Mouse (Mus musculus) cerebellum, postnatal 4 days (tissue): Measurements from ENCODE around the gene Card9.
A peak's percentile ranks its signal among the peaks of the same experiment; 100 is the strongest.

ENCODE experiments used
- DNase-seq, 2 experiments: peaks; one replicate each; pipeline ENCODE4 v3.0.0; 2022; ENCODE audit warnings: low spot score in 2 of 2, mixed read lengths in 1 of 2

Card9 gene

DNA sequence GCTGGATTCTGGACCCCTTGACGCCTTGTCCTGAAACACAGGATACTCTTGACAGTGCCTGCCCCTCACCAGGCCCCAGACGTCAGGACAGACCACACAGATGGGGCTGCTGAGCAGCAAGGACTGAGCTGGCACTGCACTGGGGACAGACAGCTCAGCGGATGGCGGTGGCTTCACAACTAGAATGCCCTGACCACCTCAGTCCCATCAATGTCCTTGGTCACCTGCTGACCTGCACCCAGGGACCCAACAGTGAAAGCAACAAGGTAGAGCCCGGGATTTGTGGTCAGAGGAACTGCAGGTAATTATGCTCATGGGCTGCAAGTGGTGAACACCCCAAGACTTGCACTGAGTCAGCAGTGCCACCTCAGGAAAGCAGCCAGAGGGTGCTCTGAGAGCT lies 2.3 kb upstream of the Card9 start:
- DNase-seq, result no peak

DNA sequence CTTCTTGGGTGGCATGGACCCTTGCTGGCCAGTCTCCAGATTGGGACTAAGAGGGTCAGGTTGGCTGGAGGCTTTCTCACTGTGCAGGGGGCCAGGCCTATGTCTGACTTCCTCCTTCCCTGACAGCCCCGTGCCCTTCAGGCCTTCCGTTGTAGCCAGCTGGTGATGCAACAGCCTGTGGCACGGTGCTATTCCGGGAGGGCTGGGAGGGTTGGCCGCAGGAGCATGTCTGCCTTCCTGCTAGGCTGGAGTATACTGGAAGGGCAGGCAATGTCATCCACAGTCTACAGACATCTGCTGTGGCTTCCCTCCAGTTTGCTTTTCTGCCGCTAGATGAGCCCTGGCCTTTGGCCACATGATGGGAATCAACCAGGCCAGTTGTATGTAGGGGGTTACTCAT lies 735 bp downstream of the Card9 start:
- peak in 1 of 2 experiments; percentile 38 for DNase-seq

DNA sequence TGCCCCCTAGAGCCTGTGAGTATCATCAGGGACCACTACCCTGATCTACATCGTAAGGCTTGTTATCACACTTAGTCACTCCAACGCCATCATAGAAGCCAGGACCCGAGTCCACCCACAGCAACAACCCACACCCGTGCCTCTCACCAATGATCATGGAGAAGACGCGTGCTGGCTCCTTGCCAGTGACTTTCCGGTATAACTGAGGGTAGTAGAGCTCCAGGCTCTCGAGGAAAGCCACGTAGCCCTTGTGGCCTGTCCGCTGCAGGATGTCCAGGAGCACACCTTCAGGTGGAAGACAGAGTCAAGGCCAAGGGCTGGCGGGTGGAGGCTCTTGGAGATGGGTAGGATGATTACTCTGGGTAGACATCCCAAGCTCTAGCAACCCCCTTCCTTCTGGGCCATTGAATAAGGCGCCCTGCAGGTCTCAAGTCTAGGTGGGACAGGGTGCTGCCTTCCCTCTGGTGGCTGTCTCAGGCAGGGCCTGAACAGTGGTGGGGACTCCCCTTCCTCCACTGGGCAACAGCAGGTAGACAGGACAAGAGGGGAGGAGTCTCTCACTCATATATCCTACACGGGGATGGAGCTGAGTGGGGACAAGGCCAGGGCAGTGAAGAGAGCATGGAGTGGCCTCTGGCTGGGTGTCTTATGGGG lies 1.9 kb downstream of the Card9 start:
- no peak for DNase-seq

DNA sequence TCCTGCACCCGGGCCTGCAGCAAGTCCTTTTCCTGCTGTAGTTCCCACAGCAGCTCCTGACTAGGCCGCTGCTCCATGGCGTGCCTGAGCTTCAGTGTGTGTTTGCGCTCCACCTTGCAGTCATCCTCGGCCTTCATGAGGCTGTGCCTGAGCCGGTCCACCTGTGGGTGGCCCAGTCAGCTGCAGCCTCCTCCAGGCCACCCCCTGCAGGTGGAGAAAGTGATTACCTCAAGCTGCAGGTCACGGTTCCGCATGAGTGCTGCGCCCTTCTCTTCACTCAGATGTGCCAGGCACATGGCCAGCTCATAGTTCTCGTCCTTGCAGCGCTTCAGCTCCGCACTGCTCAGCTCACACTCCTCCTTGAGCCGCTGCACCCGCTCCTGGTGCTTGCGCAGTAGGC lies 3.2 kb downstream of the Card9 start:
- no peak for DNase-seq

DNA sequence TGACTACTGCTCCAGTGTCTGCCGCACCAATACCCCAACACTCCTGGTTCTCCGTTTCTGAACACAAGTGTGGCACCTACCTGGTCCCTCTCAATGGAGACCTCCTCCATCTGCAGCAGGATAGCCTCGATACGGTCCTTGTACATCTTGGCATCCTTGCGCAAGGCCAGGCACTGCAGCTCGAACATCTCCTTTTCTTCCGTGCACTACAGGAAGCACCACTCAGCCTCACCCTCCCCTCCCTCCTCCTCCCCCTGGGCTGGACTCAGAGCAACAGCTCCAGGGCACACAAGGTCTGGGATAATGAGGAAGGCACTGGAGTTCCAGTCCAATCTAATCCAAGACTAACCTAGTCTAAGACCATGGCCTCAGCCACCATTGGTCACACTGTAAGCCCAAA lies 4.0 kb downstream of the Card9 start:
- DNase-seq, result no peak

DNA sequence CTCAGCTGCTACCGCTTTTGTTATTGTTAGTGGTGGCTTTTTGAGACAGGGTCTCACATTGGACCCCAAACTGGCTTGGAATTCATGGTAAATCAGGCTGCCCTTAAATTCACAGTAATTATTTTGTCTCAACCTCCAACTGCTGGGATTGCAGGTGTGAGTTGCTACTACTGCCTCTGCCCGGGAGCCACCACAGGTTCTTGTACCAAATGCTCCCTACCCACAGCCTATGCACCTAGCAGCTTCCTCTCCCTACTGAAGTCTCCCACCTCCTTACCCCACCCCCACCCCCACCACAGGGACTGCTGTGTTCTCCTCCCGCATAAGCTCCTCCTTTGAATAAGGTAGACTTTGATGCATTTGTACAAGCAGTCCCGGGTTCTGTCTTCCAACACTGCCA lies 4.5 kb downstream of the Card9 start:
- no peak for DNase-seq

DNA sequence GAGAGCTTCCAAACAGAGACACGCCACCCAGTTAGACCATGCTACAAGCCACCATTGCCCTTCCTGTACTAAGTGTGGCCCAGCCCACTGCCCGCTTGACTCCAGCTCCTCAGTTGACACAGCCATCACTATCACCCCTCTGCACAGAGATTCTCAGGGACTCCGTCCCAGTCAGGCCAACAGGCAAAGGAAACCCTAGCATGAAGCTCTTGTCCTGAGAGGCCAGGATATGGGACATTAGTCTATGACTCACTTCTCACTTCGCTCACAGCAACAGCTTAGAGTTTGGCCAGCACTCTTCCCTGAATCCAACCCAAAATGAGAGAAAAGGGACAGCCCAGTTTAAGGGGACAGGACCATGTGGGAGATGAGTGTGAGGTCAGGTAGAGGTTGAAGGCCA lies 6.3 kb downstream of the Card9 start:
- DNase-seq, result no peak

DNA sequence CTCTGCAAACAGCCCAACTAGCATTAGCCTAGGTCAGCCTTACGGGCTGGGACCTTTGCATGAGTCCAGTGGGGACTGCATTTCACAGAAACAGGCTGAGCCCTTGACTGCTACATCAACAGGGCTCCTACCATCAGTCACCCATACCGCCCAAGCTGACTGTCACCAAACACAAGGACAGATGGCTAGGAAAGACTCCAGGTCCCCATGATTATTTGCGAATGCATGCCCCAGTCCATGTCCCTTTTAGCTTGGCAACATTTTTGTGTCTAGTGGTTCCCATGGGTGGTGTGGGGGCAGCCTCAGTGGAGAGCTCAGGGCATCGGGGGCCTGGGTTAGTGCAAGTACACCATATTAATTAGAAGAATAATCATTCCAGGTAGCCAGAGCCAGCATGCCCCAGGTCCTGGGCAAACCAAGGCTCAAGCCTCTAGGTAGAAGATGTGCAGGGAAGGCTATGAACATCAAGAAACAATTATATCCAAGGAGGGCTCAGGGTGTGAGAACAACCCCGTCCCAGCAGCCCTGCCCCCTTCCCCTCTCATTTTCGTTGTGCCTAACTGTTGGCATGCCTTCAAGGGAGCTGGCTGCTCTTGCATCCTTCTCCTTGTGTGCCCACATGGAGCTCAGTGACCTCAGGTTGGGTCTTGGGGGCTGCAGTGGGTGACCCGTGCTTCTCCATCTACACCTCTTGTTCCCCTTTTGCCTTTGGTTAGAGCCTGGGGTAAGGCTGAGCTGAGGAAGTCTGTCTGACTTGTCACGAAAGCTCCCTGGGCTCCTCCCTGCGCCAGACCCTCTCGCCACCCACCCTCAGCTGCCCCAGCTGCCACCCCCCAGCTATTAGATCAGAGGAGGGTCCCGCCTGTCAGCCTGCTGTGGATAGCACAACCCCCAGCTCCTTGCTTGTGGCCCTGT lies 7.4 kb downstream of the Card9 start:
- no peak for DNase-seq

DNA sequence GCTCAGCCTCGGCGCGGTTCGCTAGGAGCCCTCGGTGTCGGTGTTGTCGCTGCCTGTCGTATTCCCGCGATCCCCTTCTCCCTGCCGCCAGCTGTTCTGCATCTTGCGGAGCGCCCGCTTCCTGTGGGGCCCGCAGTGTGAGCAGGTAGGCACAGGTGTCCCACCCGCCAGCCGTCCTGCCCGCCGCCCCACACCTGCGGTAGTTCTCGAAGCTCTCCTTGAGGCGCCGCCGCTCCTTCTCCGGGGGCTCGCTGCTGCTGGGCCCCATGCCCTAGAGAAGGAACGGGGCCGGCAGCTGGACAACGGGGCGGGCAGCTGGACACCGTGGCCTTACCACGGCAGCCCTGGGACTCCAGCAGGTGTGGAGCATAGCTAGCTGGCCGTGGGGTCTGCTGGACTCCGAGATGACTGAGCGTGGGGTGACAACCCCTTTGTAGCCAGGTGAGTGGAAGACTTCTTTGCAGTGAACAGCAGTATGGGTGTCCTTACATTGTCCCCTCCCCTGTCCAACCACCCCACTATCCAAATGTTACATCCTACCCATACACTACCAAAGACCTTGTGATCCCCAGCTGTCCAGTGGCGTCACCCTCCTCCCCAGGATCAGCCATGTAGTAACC lies 8.3 kb downstream of the Card9 start:
- DNase-seq, result peak in 1 of 2 experiments; percentile 49

DNA sequence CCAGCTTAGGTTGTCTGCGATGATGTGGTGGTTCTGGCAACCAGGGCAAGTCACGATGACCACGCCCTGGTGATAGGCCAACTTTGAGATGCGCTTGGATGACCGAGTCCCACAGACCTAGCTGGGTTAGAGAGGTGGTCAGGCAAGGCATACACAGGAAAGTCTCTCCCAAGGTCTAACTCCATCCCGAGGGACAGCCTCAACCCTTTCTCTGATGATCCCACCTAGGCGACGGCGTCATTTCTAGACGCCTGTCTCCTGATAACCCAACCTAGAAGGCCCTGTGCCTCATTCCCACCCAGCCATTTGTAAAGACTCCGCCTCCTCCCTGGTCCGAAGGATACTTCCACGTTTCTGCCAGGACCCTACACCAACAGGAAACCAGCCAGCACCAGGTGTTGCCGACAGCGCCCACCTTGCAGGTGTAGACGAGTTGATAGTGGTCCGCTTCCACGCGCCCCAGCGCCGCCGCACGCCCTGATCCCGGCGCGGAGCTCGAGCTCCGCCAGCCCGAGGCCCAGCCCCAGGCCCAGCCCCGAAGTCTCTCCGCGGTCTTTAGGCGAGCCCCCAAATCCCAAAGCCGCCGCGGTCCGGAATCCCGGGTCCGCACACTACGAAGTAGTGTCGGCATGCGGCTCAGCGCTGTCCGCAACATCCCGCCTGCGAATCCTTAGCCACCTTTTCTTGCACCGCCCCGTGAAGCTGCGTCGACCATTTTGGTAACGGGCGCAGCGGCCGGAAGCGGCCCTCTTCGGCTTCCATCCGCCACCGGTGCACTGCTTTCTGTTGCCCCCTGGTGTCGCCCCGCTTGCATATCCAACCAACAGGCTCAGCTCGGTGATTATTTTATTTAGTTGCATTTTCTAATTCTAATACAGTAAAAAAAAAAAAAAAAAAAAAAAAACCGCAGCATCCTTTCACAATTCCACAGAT lies 9.1 kb downstream of the Card9 start, which contains the start of gene Dnlz:
Gene Dnlz, minus strand, starts transcription at position 753 of the 933 bp plus-strand sequence.
- DNase-seq, result peak; percentile 93 to 96

DNA sequence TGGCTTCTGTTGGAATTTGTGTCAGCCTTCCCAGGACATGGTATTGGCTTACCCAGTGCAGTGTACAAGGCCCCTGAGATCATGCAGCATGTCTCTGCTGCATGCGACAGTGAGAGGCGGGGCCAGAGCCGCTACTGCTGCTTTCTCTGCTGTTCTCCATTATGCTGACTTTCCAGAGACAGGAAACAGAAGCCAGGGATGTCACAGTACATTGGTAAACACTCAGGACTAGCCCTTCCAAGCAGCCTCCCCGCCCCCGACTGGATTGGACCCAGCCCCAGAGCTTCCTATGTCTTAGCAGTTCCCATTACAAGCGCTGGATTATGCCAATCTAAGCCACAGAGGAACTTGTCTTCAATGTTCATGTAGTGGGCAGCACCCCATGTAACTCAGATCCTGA lies 12.5 kb downstream of the Card9 start:
- no peak for DNase-seq

DNA sequence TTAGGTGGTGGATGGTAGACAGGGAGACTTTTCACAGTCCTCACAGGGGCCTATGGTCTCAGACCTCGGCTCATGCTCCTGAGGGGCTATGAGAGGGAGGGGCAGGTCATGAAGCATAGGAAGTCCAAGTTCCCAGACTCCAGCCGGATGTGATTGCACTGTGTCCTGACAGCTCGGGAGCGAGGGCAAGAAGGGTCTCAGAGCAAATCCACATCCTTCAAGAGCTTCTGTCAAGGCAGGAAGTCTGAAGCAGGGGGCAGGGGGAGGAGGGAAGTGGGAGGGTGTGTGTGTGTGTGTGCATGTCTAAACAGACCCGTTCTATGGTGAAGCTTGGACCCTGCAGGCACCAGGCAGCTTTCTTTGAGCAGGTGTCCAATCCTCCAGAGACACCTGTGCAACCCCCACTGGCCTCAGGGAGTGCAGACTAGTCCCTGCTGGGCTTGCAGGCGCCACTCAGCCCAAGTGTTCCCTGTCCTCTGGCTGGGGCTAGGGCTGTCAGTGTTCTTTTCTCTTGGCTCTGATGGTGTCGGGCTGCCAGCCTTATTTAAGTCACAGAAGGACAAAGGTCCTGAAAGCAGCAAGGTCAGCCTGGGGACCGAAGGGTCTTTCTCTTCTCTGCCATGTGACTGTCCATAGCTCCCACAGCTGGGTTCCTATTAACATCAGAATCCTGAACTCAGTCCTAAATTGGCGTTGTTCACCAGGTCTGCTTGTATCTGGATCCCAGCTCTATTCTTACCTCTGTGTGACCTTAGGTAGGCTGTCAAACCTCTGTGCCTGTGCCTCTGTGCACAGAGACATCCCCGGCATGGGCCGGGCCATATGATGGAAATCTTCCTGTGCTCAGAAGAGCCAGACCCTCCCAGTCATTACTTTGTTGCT lies 17.9 kb downstream of the Card9 start:
- no peak for DNase-seq

DNA sequence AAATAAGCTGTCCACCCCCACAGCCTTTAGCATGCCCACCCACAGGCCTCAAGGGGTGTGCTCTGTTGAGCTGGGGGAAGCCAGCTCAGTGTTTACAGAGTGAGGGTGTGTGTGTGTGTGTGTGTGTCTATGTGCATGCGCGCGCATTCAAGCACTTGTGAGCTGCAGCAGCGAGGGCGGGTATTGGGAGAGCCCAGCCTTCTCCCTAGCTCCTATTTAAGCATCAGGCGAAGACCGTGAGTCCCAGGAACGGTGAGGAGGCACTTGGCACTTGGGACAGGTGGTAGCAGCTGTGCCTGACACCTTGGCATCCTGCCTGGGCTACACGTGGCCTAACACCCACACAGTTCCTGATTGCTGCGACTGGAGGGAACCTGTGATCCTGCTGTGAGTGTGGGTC lies 18.7 kb downstream of the Card9 start:
- DNase-seq, result no peak

DNA sequence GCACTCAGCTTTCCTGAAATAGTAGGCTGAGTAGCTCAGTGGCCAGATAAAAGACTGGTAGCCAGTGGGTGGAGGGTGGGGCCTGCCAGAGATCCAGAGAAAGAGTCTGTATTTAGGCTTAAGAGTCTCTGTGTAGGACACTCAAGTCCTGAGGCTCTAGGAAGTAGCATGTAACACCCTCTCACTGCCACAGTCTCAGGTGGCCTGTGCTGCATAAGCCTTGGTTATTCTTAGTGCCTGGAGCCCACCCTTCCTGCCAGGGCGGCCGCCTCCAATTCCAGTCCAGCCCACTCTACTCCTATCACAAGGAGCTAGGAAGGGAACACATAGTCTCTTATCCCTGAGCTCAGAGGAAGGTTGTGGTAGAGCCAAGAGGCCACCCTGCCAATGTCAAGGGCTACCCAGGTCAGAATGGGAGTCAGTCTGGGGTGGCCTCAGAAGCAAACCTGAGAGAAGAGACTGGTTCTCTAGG lies 19.2 kb downstream of the Card9 start:
- DNase-seq, result no peak

DNA sequence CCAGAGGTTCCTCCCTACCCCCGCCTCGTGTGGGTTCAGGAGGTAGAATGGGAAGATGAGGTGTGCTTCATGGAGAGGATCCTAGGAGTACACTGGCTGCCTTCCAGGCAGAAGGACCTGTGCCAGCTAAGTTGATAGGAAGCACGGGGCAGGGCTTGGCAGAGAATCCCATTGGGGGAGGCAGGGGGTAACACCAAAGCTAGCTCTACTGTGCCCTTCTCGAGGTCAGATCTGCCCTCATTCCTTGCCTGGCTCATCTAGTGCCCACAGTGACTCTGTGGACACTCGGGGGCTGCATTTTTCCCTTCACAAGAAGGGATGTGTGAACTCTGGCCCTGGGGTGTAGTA lies 21.5 kb downstream of the Card9 start:
- no peak for DNase-seq

DNA sequence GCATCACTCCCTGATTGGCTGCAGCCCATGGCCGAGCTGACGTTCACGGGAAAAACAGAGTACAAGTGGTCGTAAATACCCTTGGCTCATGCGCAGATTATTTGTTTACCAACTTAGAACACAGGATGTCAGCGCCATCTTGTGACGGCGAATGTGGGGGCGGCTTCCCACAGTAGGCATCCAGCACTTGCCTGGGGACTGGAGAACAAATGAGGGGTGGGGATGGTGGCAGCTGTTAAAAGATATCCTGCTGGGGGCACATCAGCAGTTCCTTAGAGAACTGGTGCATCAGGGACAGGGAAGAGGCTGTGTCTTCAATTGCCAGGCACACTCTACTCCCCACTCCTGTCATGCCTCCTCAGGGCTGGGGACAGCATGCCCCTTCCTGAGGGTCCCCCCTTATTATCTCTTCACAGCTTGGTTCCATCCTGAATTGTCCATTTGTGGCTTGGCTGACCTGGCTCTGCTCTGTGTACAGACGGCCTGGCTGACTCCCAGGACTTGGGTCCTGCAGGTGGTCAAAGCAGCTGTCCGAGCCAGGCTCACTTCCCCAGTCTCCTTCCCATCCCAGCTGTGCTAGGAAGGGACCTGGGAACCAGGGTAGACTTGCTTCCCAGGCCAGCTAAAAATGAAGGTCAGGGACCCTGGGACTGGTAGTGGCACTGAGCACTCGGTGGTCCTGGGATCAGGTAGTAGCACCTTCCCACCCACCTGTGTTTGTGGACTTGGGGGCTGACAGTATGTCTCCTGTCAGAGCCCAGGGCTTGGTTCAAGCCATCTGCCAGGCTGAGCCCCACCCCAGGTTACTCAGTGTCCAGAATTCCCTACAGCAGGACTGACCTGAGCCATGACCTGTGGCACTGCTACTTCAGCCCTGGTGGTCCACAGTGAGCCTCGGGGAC lies 22.2 kb downstream of the Card9 start:
- DNase-seq, result no peak

DNA sequence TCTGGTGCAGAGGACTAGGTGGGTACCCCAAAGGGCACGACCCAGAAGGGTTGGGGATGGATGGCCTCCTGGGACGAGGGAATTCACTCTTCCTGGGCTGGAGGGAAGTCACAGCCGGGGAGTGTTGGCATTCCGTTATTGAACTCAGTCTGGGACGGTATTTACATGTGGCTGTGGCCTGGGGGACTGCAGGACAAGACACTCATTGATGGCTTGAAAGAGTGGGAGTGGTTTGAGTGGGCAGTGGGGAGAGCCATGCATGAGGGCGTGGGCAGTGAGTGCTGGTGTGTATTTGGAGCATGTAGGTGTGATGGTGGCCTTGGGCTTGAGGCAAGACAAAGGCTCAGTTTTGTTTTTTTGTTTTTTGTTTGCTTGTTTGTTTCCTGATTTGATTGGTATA lies 30.0 kb downstream of the Card9 start:
- DNase-seq, result no peak

DNA sequence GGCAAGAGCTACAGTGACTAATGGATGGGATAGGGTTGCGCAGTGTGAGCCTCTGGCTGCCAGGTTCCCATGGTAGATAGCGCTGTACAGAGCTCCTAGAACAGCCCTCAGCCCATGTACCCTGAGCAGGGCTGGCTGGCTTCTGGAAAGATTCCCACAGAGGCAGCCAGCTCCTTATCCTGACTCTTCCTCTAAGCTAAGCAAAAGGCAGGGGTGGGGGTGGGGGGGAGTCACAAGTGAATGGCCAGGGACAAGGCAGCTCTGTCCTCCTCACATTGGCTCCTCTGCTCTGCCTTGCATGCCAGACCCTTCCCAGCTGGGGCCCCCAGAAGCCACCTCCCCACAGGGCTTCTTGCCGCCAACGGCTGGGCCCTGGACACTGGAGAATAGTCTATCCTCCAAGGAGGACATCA lies 30.7 kb downstream of the Card9 start:
- DNase-seq, result no peak

DNA sequence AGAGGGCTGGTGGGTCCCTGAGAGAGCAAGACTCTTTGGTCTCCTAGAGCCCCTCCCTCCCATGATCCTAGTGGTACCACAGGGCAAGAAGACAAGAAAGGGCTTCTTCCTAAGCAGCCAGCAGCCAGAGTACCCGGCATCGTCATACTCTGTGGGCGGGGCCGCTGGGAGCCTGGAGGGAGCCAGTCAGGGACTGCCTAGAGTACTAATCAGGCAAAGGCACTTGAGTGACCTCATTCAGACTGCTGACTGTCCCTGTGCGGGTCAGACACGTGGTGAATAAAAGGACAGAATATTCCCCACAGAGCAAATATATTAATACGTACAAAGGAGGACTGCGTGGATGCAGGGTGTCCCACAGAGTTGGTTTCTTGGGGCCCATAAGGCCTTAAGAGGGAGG lies 31.3 kb downstream of the Card9 start:
- peak in 1 of 2 experiments; percentile 51 for DNase-seq

DNA sequence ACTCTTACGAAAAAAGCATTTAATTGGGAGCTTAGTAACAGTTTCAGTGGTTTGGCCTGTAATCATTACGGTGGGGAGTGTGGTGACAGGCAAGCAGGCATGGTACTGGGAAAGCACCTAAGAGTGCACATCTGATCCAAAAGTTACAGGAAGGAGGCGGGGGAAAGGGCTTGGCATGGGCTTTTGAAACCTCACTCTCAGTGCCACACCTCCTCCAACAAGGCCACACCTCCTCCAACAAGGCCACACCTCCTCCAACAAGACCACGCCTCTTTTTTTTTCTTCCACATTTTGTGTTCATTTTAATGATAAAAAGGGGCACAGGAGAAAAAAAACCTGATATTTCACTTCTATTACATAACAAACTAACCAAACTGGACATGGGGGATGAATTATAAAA lies 32.9 kb downstream of the Card9 start:
- DNase-seq, result no peak
